Mouse (Mus musculus): ENCODE results near the gene Rtca. TPM values are rescaled to one million over a fixed set of nuclear protein-coding genes. Genes with fewer than 3 reads are reported as not detected.

The Rtca gene
- 116 and 123 TPM in 2 replicates for polyA plus RNA-seq (2014; fragmentation: Nextera tagmentation; extraction: Ambion mirVana)

DNA sequence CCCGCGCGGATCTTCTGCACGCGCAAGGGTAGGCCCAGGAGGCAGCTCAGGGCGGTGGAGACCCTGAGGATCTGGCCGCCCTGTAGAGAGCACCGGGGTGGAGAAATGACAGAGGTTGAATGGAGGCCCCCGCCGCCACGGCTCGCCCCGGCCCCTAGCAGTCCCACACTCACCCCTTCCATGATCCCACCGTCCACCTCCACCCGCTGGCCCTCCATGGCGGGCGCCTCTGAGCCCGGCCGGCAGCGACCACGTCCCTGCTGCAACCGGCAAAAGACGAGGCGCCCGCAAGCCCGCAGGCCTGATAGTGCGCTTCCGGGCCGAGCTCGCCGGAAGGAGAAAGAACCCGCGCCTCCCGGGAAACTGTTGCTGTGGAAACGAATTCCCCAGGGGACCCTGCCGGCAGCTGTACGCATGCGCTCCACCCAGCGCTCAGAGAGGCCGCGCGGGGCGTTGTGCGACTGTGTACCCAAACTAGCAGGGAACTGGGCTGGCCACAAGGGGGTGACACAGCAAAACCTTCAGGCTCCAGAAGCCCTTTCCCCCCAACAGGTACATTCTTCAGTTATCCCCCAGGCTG, at the start of gene Rtca:
TSS of gene Rtca (minus strand) at position 437 of the 580 bp plus-strand sequence.
- Histone ChIP-seq H3K9ac (ENCODE audit: low read length) (peak within 1 kb of the TSS; percentile 88), H3K9me3 (replicated peaks; ENCODE audit: control insufficient read depth, low read length) (no peaks in the 10 kb centered on the region), H3K27me3 (replicated peaks; ENCODE audit: control insufficient read depth, insufficient read depth, low read length) (no peaks in the 10 kb centered on the region), H3K4me2 (ENCODE audit: low read length) (peak within 1 kb of the TSS; percentile 84), H3K27ac (ENCODE audit: low read depth, low read length) (peak within 1 kb of the TSS; percentile 58; the same call in 1 of the 2 replicates), H3K36me3 (ENCODE audit: control insufficient read depth, insufficient read depth, low read length) (peaks cover 35% of the 10 kb centered on the region), H3K4me3 (ENCODE audit: low read depth, low read length) (peak within 1 kb of the TSS; percentile 64), H3K4me1 (ENCODE audit: control insufficient read depth, insufficient read depth, low read length) (peaks cover 15% of the 10 kb centered on the region)
- DNase-seq (ENCODE audit: low spot score) (peak; percentile 99), ATAC-seq (peak; percentile 95)
- under 1% methylated on average over 44 of the region's 44 CpGs for WGBS

DNA sequence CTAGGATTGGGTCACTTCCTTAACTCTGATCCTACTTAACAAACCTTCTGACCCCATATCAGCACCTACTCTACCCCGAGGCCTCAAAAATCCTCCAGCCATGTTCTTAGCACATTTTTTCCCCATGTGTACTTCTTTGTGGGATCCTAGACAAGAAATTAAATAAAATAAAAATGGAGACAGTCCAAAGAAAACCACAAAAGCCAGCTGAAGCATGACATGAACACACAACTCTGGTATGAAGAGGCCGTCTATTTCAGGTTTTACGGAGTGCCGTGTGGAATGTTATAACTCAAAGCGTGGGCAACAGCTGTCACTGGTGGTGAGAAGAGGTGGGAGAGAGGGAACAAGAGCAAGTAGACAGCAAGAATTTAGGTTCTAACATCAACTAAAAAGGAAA, 43.4 kb upstream of the Rtca start:
- no peak overlapping the region for H3K4me3 ChIP-seq (ENCODE audit: low read depth, low read length)
- H3K36me3 ChIP-seq (ENCODE audit: control insufficient read depth, insufficient read depth, low read length) = peaks cover 27% of the 10 kb centered on the region
- WGBS = 97% methylated on average over 5 of the region's 5 CpGs
- no peak overlapping the region for H3K27ac ChIP-seq (ENCODE audit: low read depth, low read length)
- no peaks in the 10 kb centered on the region for H3K9me3 ChIP-seq (replicated peaks; ENCODE audit: control insufficient read depth, low read length)
- no peak overlapping the region for H3K4me2 ChIP-seq (ENCODE audit: low read length)
- H3K27me3 ChIP-seq (replicated peaks; ENCODE audit: control insufficient read depth, insufficient read depth, low read length) = no peaks in the 10 kb centered on the region
- H3K4me1 ChIP-seq (ENCODE audit: control insufficient read depth, insufficient read depth, low read length) = no peaks in the 10 kb centered on the region
- no peak overlapping the region for H3K9ac ChIP-seq (ENCODE audit: low read length)
- ATAC-seq = no peak
- no peak for DNase-seq (ENCODE audit: low spot score)

DNA sequence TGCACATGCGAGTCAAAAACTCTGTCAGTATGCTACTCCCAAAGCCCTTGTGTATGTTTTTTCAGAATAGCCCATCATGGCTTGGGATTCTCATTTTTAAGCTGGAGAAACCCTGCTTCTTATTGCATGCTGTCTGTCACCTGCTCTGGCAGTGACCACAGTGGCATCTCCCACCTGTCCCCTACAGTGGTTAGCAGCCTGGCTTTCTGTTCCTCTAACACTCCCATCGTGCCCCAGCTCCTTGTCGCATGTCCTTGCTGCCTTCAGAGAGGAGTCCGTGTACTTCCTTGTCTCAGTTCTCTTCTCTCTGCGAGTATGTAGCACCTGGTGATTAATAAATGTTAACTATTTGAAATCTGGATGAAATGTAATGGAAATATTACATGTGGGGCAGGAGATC, 39.4 kb upstream of the Rtca start:
- Histone ChIP-seq H3K36me3 (ENCODE audit: control insufficient read depth, insufficient read depth, low read length) (peaks cover 49% of the 10 kb centered on the region), H3K4me1 (ENCODE audit: control insufficient read depth, insufficient read depth, low read length) (no peaks in the 10 kb centered on the region), H3K9me3 (replicated peaks; ENCODE audit: control insufficient read depth, low read length) (no peaks in the 10 kb centered on the region), H3K27ac (ENCODE audit: low read depth, low read length) (no peak overlapping the region), H3K4me2 (ENCODE audit: low read length) (no peak overlapping the region), H3K27me3 (replicated peaks; ENCODE audit: control insufficient read depth, insufficient read depth, low read length) (no peaks in the 10 kb centered on the region), H3K9ac (ENCODE audit: low read length) (no peak overlapping the region), H3K4me3 (ENCODE audit: low read depth, low read length) (no peak overlapping the region)
- no peak for ATAC-seq
- 89% methylated on average over 5 of the region's 5 CpGs for WGBS
- DNase-seq (ENCODE audit: low spot score) = no peak

DNA sequence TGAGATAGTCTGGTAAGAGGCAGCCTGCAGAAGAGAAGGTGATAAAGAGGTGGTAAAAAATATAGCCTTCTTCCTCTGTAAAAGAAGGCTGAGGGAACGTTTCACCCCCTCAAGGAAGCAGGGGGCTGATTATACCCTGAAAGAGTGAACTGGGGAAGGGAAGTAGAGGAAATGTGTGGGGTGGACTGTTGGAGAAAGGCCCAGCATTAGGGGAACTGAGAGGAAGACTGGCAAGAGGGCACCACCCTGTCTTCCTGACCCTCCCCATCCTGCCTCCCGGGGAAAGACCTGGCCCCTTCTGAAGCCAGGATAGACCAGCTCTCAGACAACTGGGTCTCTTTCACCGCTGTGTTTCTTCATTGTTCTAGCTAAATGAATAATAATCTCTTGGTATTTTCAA, 34.5 kb upstream of the Rtca start:
- H3K36me3 ChIP-seq (ENCODE audit: control insufficient read depth, insufficient read depth, low read length) = peaks cover 63% of the 10 kb centered on the region
- DNase-seq (ENCODE audit: low spot score) (no peak), ATAC-seq (no peak)
- no peak overlapping the region for H3K9ac ChIP-seq (ENCODE audit: low read length)
- H3K4me1 ChIP-seq (ENCODE audit: control insufficient read depth, insufficient read depth, low read length) = no peaks in the 10 kb centered on the region
- no peaks in the 10 kb centered on the region for H3K27me3 ChIP-seq (replicated peaks; ENCODE audit: control insufficient read depth, insufficient read depth, low read length)
- no peaks in the 10 kb centered on the region for H3K9me3 ChIP-seq (replicated peaks; ENCODE audit: control insufficient read depth, low read length)
- no peak overlapping the region for H3K4me3 ChIP-seq (ENCODE audit: low read depth, low read length)
- WGBS = 85% methylated on average over 3 of the region's 3 CpGs
- no peak overlapping the region for H3K4me2 ChIP-seq (ENCODE audit: low read length)
- no peak overlapping the region for H3K27ac ChIP-seq (ENCODE audit: low read depth, low read length)

DNA sequence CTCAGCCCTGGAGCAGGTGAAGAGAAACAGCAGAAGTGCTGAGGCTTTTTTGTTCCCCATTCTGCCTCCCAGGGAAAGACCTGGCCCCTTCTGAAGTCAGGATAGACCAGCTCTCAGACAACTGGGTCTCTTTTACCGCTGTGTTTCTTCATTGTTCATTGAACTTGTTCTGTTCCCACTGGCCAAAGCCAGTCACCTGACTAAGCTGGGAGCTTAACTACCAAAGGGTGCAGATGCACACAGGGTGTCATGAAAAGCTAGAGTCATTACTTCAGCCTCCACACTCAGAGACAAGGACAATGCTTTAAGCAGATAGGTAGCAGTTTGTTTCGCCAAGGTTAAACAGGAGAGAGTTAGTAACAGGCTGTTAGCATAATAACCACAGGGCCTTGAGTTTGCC, 34.1 kb upstream of the Rtca start:
- Histone ChIP-seq H3K4me1 (ENCODE audit: control insufficient read depth, insufficient read depth, low read length) (no peaks in the 10 kb centered on the region), H3K36me3 (ENCODE audit: control insufficient read depth, insufficient read depth, low read length) (peaks cover 63% of the 10 kb centered on the region)
- WGBS = 87% methylated on average over 2 of the region's 2 CpGs

DNA sequence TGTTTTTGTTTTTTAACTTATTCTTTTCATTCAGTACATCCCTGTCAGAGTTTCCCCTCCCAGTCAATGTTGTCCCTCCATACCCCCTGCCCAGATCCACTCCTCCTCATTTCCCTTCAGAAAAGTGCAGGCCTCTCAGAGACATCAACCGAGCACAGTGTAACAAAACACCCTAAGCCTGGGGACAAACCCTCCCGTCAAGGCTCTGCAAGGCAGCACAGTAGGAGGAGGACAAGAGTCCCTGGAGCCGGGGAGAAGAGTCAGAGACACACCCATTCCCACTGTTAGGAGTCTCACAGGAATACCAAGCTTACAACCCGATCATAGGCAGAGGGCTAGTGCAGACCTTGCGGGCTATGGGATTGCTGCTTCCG, 29.2 kb upstream of the Rtca start:
- Histone ChIP-seq H3K4me1 (ENCODE audit: control insufficient read depth, insufficient read depth, low read length) (no peaks in the 10 kb centered on the region), H3K9ac (ENCODE audit: low read length) (no peak overlapping the region), H3K36me3 (ENCODE audit: control insufficient read depth, insufficient read depth, low read length) (peaks cover 71% of the 10 kb centered on the region), H3K27ac (ENCODE audit: low read depth, low read length) (no peak overlapping the region), H3K9me3 (replicated peaks; ENCODE audit: control insufficient read depth, low read length) (no peaks in the 10 kb centered on the region), H3K27me3 (replicated peaks; ENCODE audit: control insufficient read depth, insufficient read depth, low read length) (no peaks in the 10 kb centered on the region), H3K4me2 (ENCODE audit: low read length) (no peak overlapping the region), H3K4me3 (ENCODE audit: low read depth, low read length) (no peak overlapping the region)
- ATAC-seq (no peak), DNase-seq (ENCODE audit: low spot score) (no peak)
- WGBS = 53% methylated on average over 6 of the region's 6 CpGs

More for the DNA sequence above, 34.1 kb upstream of the Rtca start:
- Histone ChIP-seq H3K27ac (ENCODE audit: low read depth, low read length) (no peak overlapping the region), H3K9ac (ENCODE audit: low read length) (no peak overlapping the region), H3K9me3 (replicated peaks; ENCODE audit: control insufficient read depth, low read length) (no peaks in the 10 kb centered on the region), H3K4me3 (ENCODE audit: low read depth, low read length) (no peak overlapping the region), H3K4me2 (ENCODE audit: low read length) (no peak overlapping the region), H3K27me3 (replicated peaks; ENCODE audit: control insufficient read depth, insufficient read depth, low read length) (no peaks in the 10 kb centered on the region)
- DNase-seq (ENCODE audit: low spot score) (no peak), ATAC-seq (no peak)

DNA sequence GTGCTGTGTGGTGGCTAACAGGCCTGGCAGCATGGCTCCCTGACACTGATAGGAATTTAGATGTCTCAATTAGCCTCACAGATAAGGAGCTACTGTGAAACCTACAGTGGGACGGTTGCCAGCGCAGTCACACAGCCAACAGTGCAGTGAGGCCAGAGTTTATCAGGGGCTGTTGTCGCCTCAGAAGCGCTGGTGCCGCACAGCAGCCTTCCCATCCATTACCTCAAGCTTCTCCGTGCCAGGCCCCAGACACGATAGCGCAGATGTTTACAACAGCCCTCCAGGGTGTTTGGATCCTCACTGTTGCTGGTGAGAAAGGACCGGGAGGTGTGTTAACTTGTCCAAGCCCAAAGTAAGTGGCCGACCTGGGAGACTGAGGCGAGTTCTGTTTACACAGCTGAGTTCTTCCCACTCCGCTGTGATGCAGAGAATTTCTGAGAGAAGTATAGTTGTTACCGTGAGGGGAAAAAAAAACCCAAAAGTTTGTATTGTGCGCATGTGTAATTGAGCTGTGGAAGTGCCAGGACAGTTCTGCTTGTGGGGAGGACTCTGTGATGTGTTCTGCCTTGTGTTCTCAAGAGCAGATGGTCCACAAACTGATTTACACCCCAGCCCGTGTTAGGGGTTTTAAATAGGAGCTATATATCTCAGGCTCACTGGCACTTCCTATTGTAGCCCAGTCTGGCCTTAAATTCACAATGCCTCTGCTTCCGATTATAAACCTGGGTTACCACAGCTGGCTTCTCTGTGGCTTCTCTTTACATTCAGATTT, 28.6 kb upstream of the Rtca start:
- H3K4me3 ChIP-seq (ENCODE audit: low read depth, low read length) = no peak overlapping the region
- H3K9ac ChIP-seq (ENCODE audit: low read length) = no peak overlapping the region
- ATAC-seq = no peak
- peaks cover 70% of the 10 kb centered on the region for H3K36me3 ChIP-seq (ENCODE audit: control insufficient read depth, insufficient read depth, low read length)
- H3K4me2 ChIP-seq (ENCODE audit: low read length) = no peak overlapping the region
- no peaks in the 10 kb centered on the region for H3K27me3 ChIP-seq (replicated peaks; ENCODE audit: control insufficient read depth, insufficient read depth, low read length)
- H3K9me3 ChIP-seq (replicated peaks; ENCODE audit: control insufficient read depth, low read length) = no peaks in the 10 kb centered on the region
- 80% methylated on average over 16 of the region's 16 CpGs for WGBS
- DNase-seq (ENCODE audit: low spot score) = no peak
- no peak overlapping the region for H3K27ac ChIP-seq (ENCODE audit: low read depth, low read length)
- H3K4me1 ChIP-seq (ENCODE audit: control insufficient read depth, insufficient read depth, low read length) = no peaks in the 10 kb centered on the region

DNA sequence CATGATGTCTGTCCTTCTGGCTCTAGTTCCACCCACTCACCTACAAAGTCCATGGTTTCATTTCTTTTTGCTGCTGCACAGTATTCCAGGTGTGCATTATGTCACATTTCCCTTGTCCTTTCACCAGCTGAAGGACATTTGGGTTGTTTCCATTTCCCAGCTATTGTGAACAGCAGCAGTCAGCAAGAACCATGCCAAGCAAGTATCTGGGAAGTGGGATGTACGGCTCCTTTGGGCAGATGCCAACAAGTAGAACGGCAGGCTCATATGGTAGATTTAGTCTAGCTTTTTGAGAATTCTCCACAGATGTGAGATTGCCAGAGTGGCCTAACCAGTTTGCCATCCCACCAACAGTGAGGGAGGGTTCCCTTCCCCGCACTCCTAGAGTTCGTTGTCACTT, 22.8 kb upstream of the Rtca start:
- Histone ChIP-seq H3K9ac (ENCODE audit: low read length) (no peak overlapping the region), H3K4me1 (ENCODE audit: control insufficient read depth, insufficient read depth, low read length) (no peaks in the 10 kb centered on the region), H3K4me2 (ENCODE audit: low read length) (no peak overlapping the region), H3K4me3 (ENCODE audit: low read depth, low read length) (no peak overlapping the region), H3K36me3 (ENCODE audit: control insufficient read depth, insufficient read depth, low read length) (peaks cover 26% of the 10 kb centered on the region), H3K27me3 (replicated peaks; ENCODE audit: control insufficient read depth, insufficient read depth, low read length) (no peaks in the 10 kb centered on the region), H3K9me3 (replicated peaks; ENCODE audit: control insufficient read depth, low read length) (no peaks in the 10 kb centered on the region), H3K27ac (ENCODE audit: low read depth, low read length) (no peak overlapping the region)
- DNase-seq (ENCODE audit: low spot score) (peak; percentile 11), ATAC-seq (no peak)
- WGBS = 69% methylated on average over 4 of the region's 4 CpGs

DNA sequence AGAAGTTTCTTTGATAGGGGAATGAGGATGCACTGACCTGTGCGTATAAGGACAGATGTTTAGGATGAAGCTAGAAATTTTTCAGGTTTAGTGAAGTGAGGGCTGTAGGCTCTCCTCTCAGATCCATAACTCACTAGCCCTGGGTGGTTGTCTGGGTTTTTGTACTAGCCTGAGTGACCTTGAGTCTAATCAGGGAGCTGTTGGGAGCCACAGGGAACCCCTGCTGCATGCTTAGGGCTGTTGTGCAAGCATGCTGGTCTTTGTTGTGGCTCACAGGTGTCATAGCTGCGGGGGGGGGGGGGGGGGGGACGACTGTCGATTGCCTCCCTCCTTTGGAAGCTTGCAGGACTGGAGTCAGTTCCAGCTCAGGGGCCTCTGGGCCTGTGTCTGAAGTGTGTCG, 21.7 kb upstream of the Rtca start:
- DNase-seq (ENCODE audit: low spot score) (no peak), ATAC-seq (no peak)
- Histone ChIP-seq H3K9ac (ENCODE audit: low read length) (no peak overlapping the region), H3K27ac (ENCODE audit: low read depth, low read length) (no peak overlapping the region), H3K4me1 (ENCODE audit: control insufficient read depth, insufficient read depth, low read length) (no peaks in the 10 kb centered on the region), H3K9me3 (replicated peaks; ENCODE audit: control insufficient read depth, low read length) (no peaks in the 10 kb centered on the region), H3K4me3 (ENCODE audit: low read depth, low read length) (no peak overlapping the region), H3K36me3 (ENCODE audit: control insufficient read depth, insufficient read depth, low read length) (peaks cover 16% of the 10 kb centered on the region), H3K27me3 (replicated peaks; ENCODE audit: control insufficient read depth, insufficient read depth, low read length) (no peaks in the 10 kb centered on the region), H3K4me2 (ENCODE audit: low read length) (no peak overlapping the region)
- 74% methylated on average over 5 of the region's 5 CpGs for WGBS

Measured in forebrain, embryonic 14.5 days (tissue).